Mouse (Mus musculus) midbrain, postnatal 0 days (tissue): ENCODE results near the gene Utrn. TPM values are rescaled to one million over a fixed set of nuclear protein-coding genes. Genes with fewer than 3 reads are reported as not detected.

Experiments used
- ATAC-seq: fragments of 200-750 bp; cut with Nextera tagmentation; 2 replicates; pipeline ENCODE4 v1.8.0; 2017; ENCODE audit warnings: moderate number of reproducible peaks, mild to moderate bottlenecking, moderate TSS enrichment, moderate library complexity; ENCODE audit not compliant: low FRiP score
- DNase-seq: peaks from one replicate; pipeline ENCODE4 v3.0.0-alpha.2; 2015; ENCODE audit warnings: low spot score
- H3K27ac ChIP-seq: fragments of 300-500 bp; sonication (generic); 2 replicates; pipeline ENCODE4 v1.5.1; 2014; ENCODE audit warnings: low read depth, mild to moderate bottlenecking, low read length, mixed read lengths
- H3K27me3 ChIP-seq: fragments of 300-500 bp; sonication (generic); 2 replicates; pipeline ENCODE4 v1.6.1; 2014; ENCODE audit warnings: low read length, control low read depth, mixed read lengths; ENCODE audit not compliant: insufficient read depth
- H3K36me3 ChIP-seq: fragments of 300-500 bp; sonication (generic); 2 replicates; pipeline ENCODE4 v1.6.1; 2014; ENCODE audit warnings: low read length, control low read depth, mixed read lengths; ENCODE audit not compliant: insufficient read depth
- H3K4me1 ChIP-seq: fragments of 300-500 bp; sonication (generic); 2 replicates; pipeline ENCODE4 v1.6.1; 2014; ENCODE audit warnings: mild to moderate bottlenecking, control low read depth, antibody characterized with exemption, low read length, mixed read lengths; ENCODE audit not compliant: insufficient read depth
- H3K4me2 ChIP-seq: fragments of 300-500 bp; sonication (generic); 2 replicates; pipeline ENCODE4 v1.6.1; 2014; ENCODE audit warnings: low read depth, mild to moderate bottlenecking, low read length, mixed read lengths; ENCODE audit not compliant: poor library complexity, severe bottlenecking
- H3K4me3 ChIP-seq: fragments of 300-500 bp; sonication (generic); 2 replicates; pipeline ENCODE4 v1.5.1; 2014; ENCODE audit warnings: low read depth, mild to moderate bottlenecking, low read length, moderate library complexity
- H3K9ac ChIP-seq: fragments of 300-500 bp; sonication (generic); replicated peaks from 2 replicates; pipeline ENCODE4 v1.6.1; 2014; ENCODE audit warnings: mild to moderate bottlenecking, low read length, moderate library complexity, mixed read lengths; ENCODE audit not compliant: poor library complexity, severe bottlenecking
- H3K9me3 ChIP-seq: fragments of 300-500 bp; sonication (generic); 2 replicates; pipeline ENCODE4 v1.6.1; 2016; ENCODE audit warnings: low read length, control low read depth
- CTCF ChIP-seq: IDR thresholded peaks from 2 replicates; pipeline ENCODE4 v1.5.1; 2016; ENCODE audit warnings: antibody characterized with exemption, mild to moderate bottlenecking
- WGBS: fragments of 180-500 bp; shearing (Covaris S2); extraction: QIAGEN DNeasy Blood & Tissue Kit; methylation state at CpG from one replicate; pipeline ENCODE4 v1.1.7; 2014; 5-methylcytosine and 5-hydroxymethylcytosine counted together
- polyA plus RNA-seq: library from polyadenylated mRNA; unstranded; fragments of >200 nt; fragmentation: Nextera tagmentation; extraction: Ambion mirVana; gene quantifications from 2 replicates; pipeline ENCODE4 v1.2.1, GENCODE M21; 2015
- total RNA-seq: library from RNA; depleted of rRNA; stranded (reverse); fragments of >200 nt; gene quantifications from 2 replicates; pipeline ENCODE4 v1.2.3, GENCODE M21; 2014

The Utrn gene
- total and polyA plus RNA-seq, 2 experiments from 2014 or later = 15.4 to 20.6 TPM

GRCm38 (mm10) chr10:12862047-12862446 lies 7.1 kb downstream of the Utrn start:
- 92% methylated on average over 8 of the region's 8 CpGs for WGBS
- ATAC-seq (no peak), DNase-seq (no peak)
- no peak overlapping the region for H3K4me3 ChIP-seq
- H3K4me1 ChIP-seq = no peaks in the 10 kb centered on the region
- H3K27ac ChIP-seq = no peak overlapping the region
- no peaks in the 10 kb centered on the region for H3K36me3 ChIP-seq
- no peak for TF ChIP-seq CTCF
- H3K27me3 ChIP-seq = no peaks in the 10 kb centered on the region
- H3K9ac ChIP-seq = no peak overlapping the region
- no peak overlapping the region for H3K4me2 ChIP-seq
- no peaks in the 10 kb centered on the region for H3K9me3 ChIP-seq

- Histone ChIP-seq H3K36me3 (no peaks in the 10 kb centered on the region), H3K4me3 (no peak overlapping the region), H3K27ac (no peak overlapping the region), H3K4me2 (no peak overlapping the region), H3K9me3 (no peaks in the 10 kb centered on the region), H3K4me1 (no peaks in the 10 kb centered on the region), H3K9ac (no peak overlapping the region), H3K27me3 (no peaks in the 10 kb centered on the region)
- TF ChIP-seq CTCF = no peak
- ATAC-seq = no peak
- 78% methylated on average over 2 of the region's 2 CpGs for WGBS
- no peak for DNase-seq
These were observed 7.8 kb downstream of the Utrn start for GRCm38 (mm10) chr10:12861381-12861780.

GRCm38 (mm10) chr10:12860765-12861164 lies 8.4 kb downstream of the Utrn start:
- no peaks in the 10 kb centered on the region for H3K36me3 ChIP-seq
- no peak for TF ChIP-seq CTCF
- H3K4me3 ChIP-seq = no peak overlapping the region
- no peaks in the 10 kb centered on the region for H3K9me3 ChIP-seq
- DNase-seq (no peak), ATAC-seq (no peak)
- H3K4me2 ChIP-seq = no peak overlapping the region
- WGBS = 58% methylated on average over 4 of the region's 4 CpGs
- H3K27me3 ChIP-seq = no peaks in the 10 kb centered on the region
- H3K9ac ChIP-seq = no peak overlapping the region
- no peak overlapping the region for H3K27ac ChIP-seq
- no peaks in the 10 kb centered on the region for H3K4me1 ChIP-seq

GRCm38 (mm10) chr10:12860331-12860730 lies 8.8 kb downstream of the Utrn start:
- H3K9me3 ChIP-seq = no peaks in the 10 kb centered on the region
- H3K36me3 ChIP-seq = no peaks in the 10 kb centered on the region
- H3K9ac ChIP-seq = no peak overlapping the region
- ATAC-seq (no peak), DNase-seq (no peak)
- no peak overlapping the region for H3K4me3 ChIP-seq
- no peaks in the 10 kb centered on the region for H3K27me3 ChIP-seq
- TF ChIP-seq CTCF = no peak
- no peak overlapping the region for H3K27ac ChIP-seq
- no peaks in the 10 kb centered on the region for H3K4me1 ChIP-seq
- WGBS = 74% methylated on average over 7 of the region's 7 CpGs
- no peak overlapping the region for H3K4me2 ChIP-seq

GRCm38 (mm10) chr10:12858017-12858416 lies 11.1 kb downstream of the Utrn start:
- Histone ChIP-seq H3K36me3 (no peaks in the 10 kb centered on the region), H3K27me3 (no peaks in the 10 kb centered on the region), H3K9ac (no peak overlapping the region), H3K4me1 (no peaks in the 10 kb centered on the region), H3K9me3 (no peaks in the 10 kb centered on the region), H3K27ac (no peak overlapping the region), H3K4me3 (no peak overlapping the region), H3K4me2 (no peak overlapping the region)
- DNase-seq = no peak
- 84% methylated on average over 5 of the region's 5 CpGs for WGBS
- TF ChIP-seq CTCF = no peak
- ATAC-seq = no peak

- Histone ChIP-seq H3K36me3 (no peaks in the 10 kb centered on the region), H3K27me3 (no peaks in the 10 kb centered on the region), H3K9me3 (no peaks in the 10 kb centered on the region), H3K4me2 (no peak overlapping the region), H3K27ac (no peak overlapping the region), H3K9ac (no peak overlapping the region), H3K4me3 (no peak overlapping the region), H3K4me1 (no peaks in the 10 kb centered on the region)
- TF ChIP-seq CTCF = no peak
- DNase-seq (no peak), ATAC-seq (no peak)
- 91% methylated on average over 6 of the region's 6 CpGs for WGBS
These were observed 14.9 kb downstream of the Utrn start for GRCm38 (mm10) chr10:12854298-12854697.

GRCm38 (mm10) chr10:12853776-12854175 lies 15.4 kb downstream of the Utrn start:
- 89% methylated on average over 6 of the region's 6 CpGs for WGBS
- no peaks in the 10 kb centered on the region for H3K9me3 ChIP-seq
- no peaks in the 10 kb centered on the region for H3K4me1 ChIP-seq
- H3K27me3 ChIP-seq = no peaks in the 10 kb centered on the region
- H3K4me3 ChIP-seq = no peak overlapping the region
- no peak overlapping the region for H3K27ac ChIP-seq
- H3K9ac ChIP-seq = no peak overlapping the region
- no peak overlapping the region for H3K4me2 ChIP-seq
- no peak for DNase-seq
- TF ChIP-seq CTCF = no peak
- no peak for ATAC-seq
- H3K36me3 ChIP-seq = no peaks in the 10 kb centered on the region
